Mouse (Mus musculus) B cell, adult 2 months (primary cell): ENCODE results near the gene Zfp987.
"Not testable (repeated sequence)": the region's sequence is repeated elsewhere in the genome, so short reads cannot be mapped to it uniquely, and the experiment has no call there.

Experiments
- DNase-seq, 2 experiments: peaks; one replicate each; pipeline ENCODE4 v3.0.0; 2022

Zfp987 gene

DNA sequence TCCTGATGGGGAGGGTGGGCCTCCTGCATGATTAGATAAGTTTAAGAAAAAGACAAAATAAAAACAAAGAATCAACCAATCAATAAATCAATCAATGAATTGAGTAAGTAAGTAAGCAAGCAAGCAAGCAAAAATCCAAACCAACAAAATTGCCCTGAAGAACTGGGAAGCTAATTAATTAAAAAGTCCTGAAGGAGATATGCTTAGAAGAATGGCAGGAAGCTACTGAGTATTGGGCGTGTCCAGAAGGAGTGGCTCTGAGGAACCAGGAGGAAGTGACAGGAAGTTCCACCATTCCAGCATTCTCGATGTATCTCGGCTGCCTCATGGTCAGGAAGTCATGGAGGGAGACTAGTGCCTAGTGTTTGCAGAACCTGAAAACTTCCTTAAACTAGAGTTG, at the start of gene Zfp987:
Gene Zfp987 (plus strand): TSS at position 301 of the 400 bp plus-strand sequence.
- not testable (repeated sequence) for DNase-seq

DNA sequence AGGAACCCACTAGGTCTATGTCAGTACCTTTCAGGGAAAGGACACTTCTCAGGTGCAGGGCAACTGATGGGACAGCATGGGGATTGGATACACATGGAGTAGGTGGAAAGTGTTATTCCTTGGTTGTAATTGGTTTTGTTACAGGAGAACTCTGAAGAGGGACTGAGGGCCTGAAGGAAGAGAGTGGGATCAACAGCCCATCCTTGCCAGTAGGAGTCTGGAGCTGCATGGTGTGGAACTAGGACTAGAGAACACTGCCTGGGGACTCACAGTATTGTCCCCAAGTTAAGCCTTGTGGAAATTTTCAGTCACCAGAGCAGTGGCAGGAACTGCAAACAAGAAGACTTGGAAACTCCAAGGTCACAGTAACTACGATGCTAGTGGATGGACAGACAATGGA, 44.6 kb upstream of the Zfp987 start:
- not testable (repeated sequence) for DNase-seq

DNA sequence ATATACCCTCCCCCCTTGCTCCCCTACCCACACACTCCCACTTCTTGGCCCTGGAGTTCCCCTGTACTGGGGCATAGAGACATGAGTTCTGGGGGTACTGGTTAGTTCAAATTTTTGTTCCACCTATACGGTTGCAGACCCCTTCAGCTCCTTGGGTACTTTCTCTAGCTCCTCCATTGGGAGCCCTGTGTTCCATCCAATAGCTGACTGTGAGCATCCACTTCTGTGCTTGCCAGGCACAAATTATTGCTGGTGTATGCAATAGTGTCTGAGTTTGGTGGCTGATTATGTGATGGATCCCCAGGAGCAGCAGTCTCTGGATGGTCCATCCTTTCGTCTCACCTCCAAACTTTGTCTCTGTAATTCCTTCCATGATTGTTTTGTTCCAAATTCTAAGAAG, 43.7 kb upstream of the Zfp987 start:
- DNase-seq: not testable (repeated sequence)

DNA sequence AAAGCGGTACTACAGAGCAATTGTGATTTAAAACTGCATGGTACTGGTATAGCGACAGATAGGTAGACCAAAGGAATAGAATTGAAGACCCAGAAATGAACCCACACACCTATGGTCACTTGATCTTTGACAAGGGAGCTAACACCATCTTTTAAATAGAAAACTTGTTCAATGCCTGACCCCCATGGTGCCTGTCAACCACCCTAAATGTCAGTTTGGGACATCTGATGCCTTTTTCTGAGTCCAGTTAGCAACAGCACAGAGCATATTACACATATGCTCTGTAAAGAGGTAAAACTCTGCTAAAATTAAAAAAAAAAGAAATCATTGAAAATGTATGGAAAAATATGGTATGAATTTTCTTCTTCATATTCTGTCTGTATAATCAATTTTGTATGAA, 41.8 kb upstream of the Zfp987 start:
- DNase-seq: no peak

DNA sequence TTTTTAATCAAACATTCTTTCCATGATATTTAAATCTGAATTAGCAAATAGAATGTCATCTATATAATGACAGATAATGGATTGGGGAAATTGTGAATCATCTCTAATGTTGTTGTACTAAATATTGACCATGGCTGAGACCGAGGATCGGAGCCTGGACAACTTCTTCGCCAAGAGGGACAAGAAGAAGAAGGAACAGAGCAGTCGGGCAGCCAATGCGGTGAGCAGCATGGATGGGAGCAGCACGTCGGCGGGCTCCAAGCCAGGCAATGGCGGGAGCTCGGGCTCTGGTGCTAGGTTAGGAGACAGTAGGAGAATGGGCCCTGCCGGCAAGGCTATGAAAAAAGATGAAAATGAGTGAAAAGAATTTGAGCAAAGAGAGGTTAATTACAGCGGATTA, 38.5 kb upstream of the Zfp987 start:
- not testable (repeated sequence) for DNase-seq

DNA sequence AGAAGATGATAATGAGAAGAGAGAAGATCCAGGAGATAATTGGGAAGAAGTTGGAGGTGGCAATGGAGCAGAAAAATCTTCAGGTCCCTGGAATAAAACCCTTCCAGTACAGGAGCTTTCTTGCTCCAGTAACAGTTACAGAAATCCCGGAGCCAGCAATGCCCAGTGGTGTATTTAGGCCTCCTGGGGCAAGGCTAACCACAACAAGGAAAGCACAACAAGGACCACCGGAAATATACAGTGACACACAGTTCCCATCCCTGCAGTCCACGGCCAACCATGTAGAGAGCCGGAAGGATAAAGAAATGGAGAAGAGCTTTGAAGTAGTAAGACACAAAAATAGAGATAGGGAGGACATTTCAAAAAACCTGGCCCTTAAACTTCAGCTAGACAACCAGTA, 38.0 kb upstream of the Zfp987 start:
- DNase-seq: not testable (repeated sequence)

DNA sequence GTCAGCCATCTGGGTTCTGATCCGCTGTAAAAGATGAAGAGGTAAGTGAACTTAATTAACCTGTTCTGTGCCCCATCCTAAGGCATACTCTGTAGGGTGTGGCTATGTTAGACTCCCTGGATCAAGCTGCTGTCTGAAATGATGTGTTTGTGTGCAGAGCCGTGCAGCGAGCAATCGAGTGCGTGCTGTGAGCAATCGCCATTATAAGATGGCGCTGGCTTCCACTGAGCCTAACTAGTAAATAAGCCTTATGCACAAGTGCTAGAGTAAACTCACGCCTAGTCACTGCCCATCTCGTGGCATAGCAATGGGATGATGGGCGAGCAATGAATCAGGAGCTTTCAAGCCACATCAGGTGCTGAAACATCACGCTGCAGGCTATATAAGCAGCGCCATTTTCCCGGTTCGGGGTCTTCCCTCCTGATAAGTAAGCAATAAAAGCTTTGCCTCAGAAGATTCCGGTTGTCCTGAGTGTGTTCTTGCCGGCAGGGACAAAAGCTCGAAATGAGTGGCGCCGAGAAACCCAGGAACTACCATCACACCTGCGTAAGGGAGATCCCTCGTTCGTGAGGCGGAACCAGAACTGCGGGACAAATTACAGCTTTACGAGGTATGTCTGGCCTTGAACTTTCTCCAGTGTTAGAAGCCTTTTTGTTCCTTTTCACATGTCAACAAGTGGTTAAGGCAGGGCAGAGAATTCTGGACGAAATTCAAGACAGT, 37.0 kb upstream of the Zfp987 start:
- DNase-seq: not testable (repeated sequence)

DNA sequence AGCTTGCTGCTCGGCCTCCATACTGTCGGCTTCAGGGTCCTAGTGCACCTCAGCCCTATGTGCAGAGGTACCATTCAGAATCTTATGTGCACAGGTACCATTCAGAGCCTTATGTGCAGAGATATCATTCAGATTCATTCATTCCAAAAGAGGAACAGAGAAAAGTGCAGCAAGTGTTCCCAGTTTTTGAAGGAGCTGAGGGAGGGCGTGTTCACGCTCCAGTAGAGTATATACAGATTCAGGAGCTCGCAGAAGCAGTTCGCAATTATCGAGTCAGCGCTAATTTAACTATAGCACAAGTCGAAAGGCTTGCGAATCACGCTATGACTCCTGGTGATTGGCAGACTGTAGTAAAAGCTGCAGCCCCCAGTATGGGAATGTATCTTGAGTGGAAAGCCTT, 36.0 kb upstream of the Zfp987 start:
- DNase-seq: not testable (repeated sequence)

DNA sequence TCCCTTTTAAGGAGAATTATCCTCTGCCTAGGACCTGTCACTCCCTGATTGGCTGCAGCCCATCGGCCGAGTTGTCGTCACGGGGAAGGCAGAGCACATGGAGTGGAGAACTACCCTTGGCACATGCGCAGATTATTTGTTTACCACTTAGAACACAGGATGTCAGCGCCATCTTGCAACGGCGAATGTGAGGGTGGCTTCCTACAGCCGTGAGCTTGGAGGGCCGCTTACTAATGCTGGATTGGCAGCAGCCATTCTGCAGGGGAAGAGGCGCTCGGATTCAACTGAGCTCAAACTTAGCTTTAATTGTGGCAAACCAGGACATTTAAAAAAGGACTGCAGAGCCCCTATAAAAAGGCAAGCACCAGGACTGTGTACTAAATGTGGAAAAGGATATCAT, 35.1 kb upstream of the Zfp987 start:
- not testable (repeated sequence) for DNase-seq

DNA sequence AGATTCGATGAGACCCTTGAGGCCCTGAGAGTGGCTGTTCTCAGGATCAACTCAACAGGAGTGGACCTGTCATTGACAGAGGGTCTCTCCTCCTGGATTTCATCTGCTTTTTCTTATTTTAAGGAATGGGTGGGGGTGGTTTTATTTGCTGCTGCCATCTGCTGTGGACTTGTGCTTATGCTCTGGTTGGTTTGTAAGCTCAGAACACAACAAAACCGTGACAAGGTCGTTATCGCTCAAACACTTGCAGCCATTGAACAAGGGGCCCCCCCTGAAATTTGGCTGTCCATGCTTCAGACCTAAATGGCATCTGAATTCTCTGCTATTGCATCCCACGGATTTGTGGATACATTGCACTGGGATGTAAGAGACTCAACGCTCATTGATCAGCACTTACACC, 34.1 kb upstream of the Zfp987 start:
- DNase-seq: not testable (repeated sequence)

DNA sequence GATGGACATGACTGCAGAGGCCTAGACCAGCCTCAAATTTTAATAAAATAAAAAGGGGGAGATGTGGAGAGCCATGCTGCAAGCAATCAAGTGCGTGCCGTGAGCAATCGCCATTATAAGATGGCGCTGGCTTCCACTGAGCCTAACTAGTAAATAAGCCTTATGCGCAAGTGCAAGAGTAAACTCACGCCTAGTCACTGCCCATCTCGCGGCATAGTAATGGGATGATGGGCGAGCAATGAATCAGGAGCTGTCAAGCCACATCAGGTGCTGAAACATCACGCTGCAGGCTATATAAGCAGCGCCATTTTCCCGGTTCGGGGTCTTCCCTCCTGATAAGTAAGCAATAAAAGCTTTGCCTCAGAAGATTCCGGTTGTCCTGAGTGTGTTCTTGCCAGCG, 33.5 kb upstream of the Zfp987 start:
- not testable (repeated sequence) for DNase-seq

DNA sequence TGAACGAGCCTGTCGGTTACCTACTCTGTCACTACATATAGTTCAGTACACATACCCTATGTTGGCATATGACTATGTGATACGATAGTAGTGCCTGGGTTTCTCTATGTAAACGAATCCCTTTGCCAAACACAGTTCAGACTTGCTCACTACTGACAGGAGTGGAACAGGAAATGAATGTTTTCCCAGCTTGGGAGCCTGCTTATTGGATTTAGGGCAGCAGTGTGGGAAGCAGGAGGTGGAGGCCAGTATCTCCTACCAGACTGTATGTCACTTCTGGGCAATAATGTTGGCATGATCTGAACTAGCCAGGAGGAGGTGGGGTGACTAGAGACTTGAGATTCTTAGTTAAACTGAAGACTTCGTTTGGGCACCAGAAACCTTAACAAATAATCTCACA, 32.3 kb upstream of the Zfp987 start:
- not testable (repeated sequence) for DNase-seq

DNA sequence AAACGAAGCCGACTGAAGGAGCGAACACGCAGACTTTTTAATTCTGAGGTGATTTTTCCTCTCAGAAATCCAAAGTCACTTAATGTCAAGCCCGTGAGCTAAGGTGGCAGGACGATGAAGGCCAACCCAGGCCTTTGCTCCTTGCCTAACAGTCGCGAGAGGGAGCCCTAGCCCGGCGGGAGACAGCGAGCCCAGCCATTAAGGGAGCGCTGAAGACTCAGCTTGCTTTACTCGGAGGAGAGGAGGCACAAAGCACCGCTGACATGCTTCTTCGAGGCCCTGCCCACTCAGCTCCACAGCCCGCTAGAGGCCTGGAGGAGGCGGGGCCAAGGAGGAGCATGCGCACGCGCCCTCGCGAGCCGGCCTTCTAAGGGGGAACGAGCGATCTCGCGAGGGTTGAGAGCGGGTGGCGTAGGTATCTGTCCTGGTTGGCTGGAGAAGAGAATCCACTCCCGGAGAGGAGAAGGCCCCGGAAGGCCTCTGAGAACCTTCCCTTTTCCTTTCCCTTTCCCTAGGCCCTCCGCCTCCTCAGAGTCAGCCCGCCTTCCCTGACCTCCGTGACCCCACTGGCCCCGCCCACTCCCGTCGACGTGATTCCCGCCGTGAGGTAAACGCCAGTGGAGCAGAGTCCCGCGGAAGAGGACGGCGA, 30.0 kb upstream of the Zfp987 start:
- not testable (repeated sequence) for DNase-seq

DNA sequence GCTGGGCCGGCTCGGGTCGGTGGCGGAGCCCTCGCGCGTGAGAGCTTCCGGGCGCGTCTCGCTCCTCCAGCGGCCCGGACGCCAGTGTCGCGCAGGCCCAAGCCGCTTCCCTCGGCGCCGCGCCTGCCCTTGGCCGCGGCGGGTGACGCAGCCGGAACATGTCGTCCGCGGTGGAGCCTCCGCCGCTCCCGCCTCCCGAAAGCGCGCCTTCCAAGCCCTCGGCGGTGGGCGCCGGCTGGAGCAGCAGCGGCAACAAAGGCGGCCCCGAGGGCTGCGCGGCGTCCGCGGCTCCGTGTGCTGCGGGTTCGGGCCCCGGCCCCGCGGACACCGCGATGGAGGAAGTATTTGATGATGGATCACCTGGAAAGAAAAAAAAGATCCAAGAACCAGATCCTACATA, 29.5 kb upstream of the Zfp987 start:
- not testable (repeated sequence) for DNase-seq

DNA sequence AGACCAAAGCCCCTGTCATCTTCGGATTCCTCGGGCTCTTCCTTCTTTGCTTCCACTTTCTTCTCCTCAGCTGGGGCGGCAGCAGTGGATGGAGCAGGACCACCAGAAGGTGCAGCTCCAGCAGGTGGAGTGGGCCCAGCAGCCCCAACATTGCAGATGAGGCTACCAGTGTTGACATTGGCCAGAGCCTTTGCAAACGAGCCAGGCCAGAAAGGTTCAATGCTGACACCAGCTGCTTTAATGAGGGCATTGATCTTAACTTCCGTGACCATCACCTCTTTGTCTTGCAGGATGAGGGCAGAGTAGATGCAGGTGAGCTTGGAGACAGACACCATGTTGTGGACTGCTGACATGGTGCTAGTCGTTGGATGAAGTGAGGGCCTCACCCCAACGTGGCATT, 23.8 kb upstream of the Zfp987 start:
- not testable (repeated sequence) for DNase-seq

DNA sequence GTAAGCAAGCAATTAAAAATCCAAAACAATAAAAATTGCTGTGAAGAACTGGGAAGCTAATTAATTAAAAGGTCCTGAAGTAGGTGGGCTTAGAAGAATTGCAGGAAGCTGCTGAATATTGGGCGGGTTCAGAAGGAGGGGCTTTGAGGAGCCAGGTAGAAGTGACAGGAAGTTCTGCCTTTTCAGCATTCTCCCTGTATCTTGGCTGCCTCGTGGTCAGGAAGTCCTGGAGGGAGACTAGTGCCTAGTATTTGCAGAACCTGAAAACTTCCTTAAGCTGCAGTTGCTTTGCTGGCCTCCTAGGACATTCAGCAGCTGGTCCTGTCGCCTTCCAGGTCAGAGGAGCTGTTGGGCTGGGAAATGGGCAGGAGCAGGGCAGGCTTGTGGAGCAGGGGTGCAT, 4.3 kb downstream of the Zfp987 start:
- not testable (repeated sequence) for DNase-seq

DNA sequence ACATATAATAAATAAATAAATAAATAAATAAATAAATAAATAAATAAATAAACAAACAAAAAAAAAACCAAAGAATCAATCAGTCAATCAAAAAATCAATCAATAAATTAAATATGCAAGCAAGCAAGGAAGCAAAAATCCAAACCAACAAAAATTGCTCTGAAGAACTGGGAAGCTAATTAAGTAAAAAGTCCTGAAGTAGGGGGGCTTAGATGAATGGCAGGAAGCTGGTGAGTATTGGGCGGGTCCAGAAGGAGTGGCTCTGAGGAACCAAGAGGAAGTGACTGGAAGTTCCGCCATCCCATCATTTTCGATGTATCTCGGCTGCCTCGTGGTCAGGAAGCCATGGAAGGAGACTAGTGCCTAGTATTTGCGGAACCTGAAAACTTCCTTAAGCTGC, 59.4 kb downstream of the Zfp987 start, which contains the start of gene Zfp600:
Gene Zfp600 (plus strand): TSS at position 301 of the 400 bp plus-strand sequence.
- not testable (repeated sequence) for DNase-seq

DNA sequence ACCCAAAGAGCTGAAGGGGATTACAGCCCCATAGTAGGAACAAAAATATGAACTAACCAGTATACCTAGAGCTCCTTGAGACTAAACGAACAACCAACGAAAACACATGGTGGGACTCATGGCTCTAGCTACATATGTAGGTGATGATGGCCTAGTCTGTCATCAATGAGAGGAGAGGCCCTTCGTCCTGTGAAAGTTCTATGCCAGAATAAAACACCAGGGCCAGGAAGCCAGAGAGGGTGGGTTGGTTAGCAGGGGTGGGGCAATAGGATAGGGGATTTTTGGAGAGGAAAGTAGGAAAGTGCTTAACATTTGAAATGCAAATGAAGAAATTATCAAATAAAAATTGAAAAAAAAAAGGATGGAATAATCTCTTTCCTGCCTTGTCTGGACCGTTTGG, 65.8 kb downstream of the Zfp987 start:
- not testable (repeated sequence) for DNase-seq

DNA sequence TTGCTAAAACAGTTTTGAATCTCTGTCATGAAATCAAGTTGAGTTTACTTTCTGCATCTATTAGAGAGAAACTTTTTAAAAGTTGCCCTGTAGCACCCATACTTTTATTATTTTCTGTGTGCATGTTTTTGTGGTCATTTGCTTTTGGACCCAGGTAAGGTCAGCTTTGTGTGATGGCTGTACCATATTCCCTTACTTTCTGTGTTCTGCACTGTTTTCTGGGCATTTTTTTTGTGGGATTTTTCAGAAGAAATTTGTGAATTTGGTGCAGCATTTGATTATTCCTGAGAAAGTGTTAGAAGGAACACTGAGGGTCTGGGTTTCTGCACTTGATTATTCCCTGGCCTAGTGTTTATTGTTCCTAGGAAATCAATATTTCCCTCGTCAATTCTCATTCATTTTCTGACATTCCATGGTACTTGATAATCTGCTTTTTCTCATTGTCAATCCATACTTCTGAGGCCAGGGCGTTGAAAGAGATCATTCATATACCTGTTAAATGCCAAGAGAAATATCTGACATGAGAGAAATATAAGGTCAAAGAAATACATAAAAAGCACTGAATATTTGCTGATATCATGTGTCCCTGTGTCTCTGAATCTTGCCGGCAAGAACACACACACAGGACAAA, 70.2 kb downstream of the Zfp987 start:
- DNase-seq: not testable (repeated sequence)

DNA sequence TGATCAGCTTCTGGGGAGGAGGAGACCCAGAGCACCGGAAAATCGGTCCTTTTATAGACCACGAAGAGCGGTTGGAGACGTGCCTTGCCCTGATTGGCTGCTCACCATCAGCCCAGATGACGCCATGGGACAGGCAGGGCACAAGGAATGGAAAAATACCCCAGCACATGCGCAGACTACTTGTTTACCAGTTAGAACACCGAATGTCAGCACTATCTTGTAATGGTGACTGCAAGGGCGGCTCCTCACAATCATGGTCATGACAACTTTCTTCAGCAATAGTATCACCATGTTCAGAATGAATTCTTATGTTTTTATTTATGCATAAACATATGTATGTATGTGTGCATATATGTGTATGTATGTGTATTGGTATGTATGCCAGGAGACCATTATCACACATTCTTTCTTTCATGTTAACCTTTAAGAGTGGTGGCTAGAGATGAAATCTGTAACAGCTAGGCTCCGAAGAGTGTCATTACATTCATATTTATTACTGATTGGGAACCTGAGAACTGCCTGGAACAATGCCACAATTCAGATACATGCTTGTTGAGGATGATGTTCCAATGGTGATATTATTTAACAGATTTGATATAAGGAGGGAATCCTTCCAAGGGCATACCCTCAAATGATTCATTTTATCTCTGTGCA, 70.9 kb downstream of the Zfp987 start:
- DNase-seq: not testable (repeated sequence)

DNA sequence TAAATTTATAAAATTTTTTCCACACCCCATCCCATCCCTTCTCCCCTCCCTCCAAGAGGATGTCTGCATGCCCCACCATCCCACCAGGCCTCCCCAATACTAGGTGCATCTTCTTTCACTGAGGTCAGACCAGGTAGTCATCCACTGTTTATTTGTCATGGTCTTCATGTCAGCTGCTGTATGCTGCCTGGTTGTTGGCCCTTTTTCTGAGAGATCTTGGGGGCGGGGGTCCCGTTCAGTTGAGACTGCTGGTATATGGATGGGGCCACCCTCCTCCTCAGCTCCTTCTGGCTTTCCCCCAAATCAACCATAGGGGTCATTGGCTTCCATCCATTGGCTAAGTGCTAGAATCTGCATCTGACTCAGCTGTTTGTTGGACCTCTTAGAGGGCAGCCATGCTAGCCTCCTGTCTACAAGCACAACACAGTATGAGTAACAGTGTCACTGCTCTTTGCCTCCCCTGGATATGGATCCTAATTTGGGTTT, 71.7 kb downstream of the Zfp987 start:
- not testable (repeated sequence) for DNase-seq

DNA sequence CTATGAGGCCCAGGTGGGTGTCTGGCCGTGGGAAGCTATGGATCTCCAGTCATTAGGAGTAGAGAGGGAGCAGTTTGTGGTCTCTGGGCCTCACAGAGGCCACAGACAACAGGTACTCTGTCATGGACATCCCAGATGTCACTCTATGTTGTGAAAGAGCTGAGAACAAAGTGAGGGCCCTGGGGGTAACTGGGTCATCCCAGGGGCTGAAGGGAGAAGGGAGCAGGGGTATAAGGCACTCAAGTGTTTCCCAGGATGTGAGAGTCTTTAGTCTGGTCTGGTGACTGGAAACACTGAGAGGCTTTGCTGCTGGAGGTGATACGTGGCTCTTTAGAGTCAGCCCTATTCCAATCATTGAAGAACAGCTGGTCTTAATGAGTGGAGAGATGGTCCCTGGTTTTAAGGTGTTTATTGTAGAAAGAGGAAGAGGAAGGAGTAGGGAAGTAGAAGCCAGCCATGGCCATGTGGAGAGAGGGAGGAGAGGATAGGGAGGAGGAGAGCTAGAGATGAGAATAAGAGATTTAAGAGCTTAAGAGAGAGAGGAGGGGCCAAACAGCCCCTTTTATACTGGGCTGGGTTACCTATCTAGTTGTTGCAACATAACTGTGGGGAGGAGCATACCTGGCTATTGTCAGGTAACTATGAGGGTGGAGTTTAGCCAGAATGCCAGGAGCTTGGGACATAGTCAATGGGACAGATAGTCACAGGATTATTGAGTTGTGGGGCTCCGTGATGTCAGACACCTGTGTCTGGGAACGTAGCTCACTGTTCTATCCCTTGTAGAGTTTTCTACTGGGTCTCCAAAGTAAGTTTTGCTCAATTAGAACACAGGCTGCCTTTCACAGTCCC, 76.5 kb downstream of the Zfp987 start:
- not testable (repeated sequence) for DNase-seq
